Mouse (Mus musculus): ENCODE measurements around the gene Gab2.

Gab2 gene

GRCm38 (mm10) chr7:97346111-97346821 is 264.9 kb downstream of the Gab2 start:
- no peak for DNase-seq (ENCODE audit: low spot score)

- DNase-seq (ENCODE audit: low spot score) = no peak
These were observed 265.4 kb downstream of the Gab2 start for GRCm38 (mm10) chr7:97346822-97347166.

- no peak for DNase-seq (ENCODE audit: low spot score)
These were observed 266.1 kb downstream of the Gab2 start for GRCm38 (mm10) chr7:97347464-97347863.

GRCm38 (mm10) chr7:97348318-97348717 is 266.9 kb downstream of the Gab2 start:
- no peak for DNase-seq (ENCODE audit: low spot score)

GRCm38 (mm10) chr7:97348836-97349235 is 267.4 kb downstream of the Gab2 start:
- no peak for DNase-seq (ENCODE audit: low spot score)

GRCm38 (mm10) chr7:97349438-97349837 is 268.1 kb downstream of the Gab2 start:
- DNase-seq (ENCODE audit: low spot score) = no peak

GRCm38 (mm10) chr7:97350891-97351290 is 269.5 kb downstream of the Gab2 start:
- no peak for DNase-seq (ENCODE audit: low spot score)

GRCm38 (mm10) chr7:97351792-97352513 is 270.6 kb downstream of the Gab2 start:
- DNase-seq (ENCODE audit: low spot score) = no peak

- no peak for DNase-seq (ENCODE audit: low spot score)
These were observed 272.0 kb downstream of the Gab2 start for GRCm38 (mm10) chr7:97353356-97353755.

GRCm38 (mm10) chr7:97355068-97355841 is 273.9 kb downstream of the Gab2 start:
- no peak for DNase-seq (ENCODE audit: low spot score)

- no peak for DNase-seq (ENCODE audit: low spot score)
These were observed 274.9 kb downstream of the Gab2 start for GRCm38 (mm10) chr7:97356253-97356652.

- peak; percentile 34 for DNase-seq (ENCODE audit: low spot score)
These were observed 275.5 kb downstream of the Gab2 start for GRCm38 (mm10) chr7:97356875-97357276.

- no peak for DNase-seq (ENCODE audit: low spot score)
These were observed 276.5 kb downstream of the Gab2 start for GRCm38 (mm10) chr7:97357840-97358239.

- no peak for DNase-seq (ENCODE audit: low spot score)
These were observed 277.0 kb downstream of the Gab2 start for GRCm38 (mm10) chr7:97358347-97358746.

Data from ovary, postnatal 14 days (tissue).